Mouse (Mus musculus): ENCODE results near the gene Krtap4-8.
"Not testable (repeated sequence)": the region's sequence is repeated elsewhere in the genome, so short reads cannot be mapped to it uniquely, and the experiment has no call there.

DNA sequence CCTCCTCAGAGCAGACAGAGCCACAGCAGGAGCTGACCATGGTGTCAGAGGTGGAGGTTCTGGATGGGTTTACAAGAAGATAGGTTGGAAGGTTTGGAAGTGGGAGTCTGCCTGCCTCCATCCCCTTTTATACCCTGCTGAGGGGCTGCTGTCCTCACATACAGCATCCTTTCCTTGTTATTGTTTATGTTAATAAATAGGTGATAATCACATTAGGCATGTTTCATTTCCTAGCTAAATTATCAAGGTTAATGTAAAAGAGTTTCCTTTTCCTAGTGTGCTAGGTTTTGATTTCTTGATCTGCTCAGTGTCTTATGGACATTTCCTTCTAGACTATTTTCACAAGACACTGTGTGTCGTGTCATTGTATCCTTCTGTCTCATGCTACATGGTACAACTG is 18.3 kb upstream of the Krtap4-8 start, which contains the start of gene Gm11569:
- not testable (repeated sequence) for TF ChIP-seq MAFK (IDR thresholded peaks at IDR 0.05; ENCODE audit: insufficient read depth, low read depth, low read length); HCFC1 (IDR thresholded peaks at IDR 0.05; ENCODE audit: borderline replicate concordance, insufficient read depth, low read length); ZNF384 (IDR thresholded peaks at IDR 0.05; ENCODE audit: low read depth, low read length); CHD2 (IDR thresholded peaks at IDR 0.05; ENCODE audit: low read depth, low read length); ZC3H11A (IDR thresholded peaks at IDR 0.05; ENCODE audit: borderline replicate concordance, low read depth, low read length)

All from ES-E14 (cell line).